9 mouse cellular contexts compared by ENCODE assay signal in the genomic region with DNA sequence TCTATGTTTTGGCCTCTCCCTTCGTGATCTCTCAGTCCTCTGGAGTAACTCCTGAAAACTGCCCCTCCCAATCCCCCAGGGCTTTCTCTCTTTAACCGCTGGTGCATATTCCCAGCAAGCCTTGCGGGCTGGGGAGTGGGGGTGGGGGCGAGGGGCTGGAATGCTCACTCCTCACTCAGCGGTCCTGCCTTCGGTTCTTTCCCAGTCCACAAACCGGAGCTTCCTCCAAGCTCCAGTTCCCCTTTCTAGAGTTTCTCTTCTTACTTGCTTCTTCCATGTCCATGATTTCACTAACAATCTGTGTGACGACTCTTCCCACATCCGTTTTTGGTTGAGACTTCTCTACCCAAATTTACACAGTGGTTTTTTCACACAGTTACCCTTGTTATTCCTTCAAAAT. TPM values are rescaled to one million over a fixed set of nuclear protein-coding genes. Genes with fewer than 3 reads are reported as not detected.
A peak's percentile ranks its signal among the peaks of the same experiment; 100 is the strongest.
DNase-seq lines count a peak whose midpoint lies in the region; ATAC-seq and TF ChIP-seq lines count a peak whose summit lies in the region.
"Had no signal": no experiment of that assay in that cellular context is flagged by ENCODE, and none has a peak within 500 bp of the region (broad histone marks: within the 10 kb centered on the region; RNA-seq: fewer than 3 reads in every experiment).

No protein-coding gene starts in this region.

- no peak for ATAC-seq in lung, embryonic 14.5 days (ENCODE audit: insufficient read depth)
- ATAC-seq in heart, embryonic 13.5 days (ENCODE audit: extremely low read depth, insufficient number of reproducible peaks, low FRiP score, low TSS enrichment): no peak
- no peak for ATAC-seq in hindbrain, embryonic 11.5 days (ENCODE audit: low FRiP score)

- no peaks in the 10 kb centered on the region for H3K36me3 ChIP-seq in lung, embryonic 14.5 days (ENCODE audit: insufficient read depth)
- H3K36me3 ChIP-seq in heart, embryonic 13.5 days: no peaks in the 10 kb centered on the region
- H3K36me3 ChIP-seq in hindbrain, embryonic 11.5 days (ENCODE audit: control insufficient read depth, insufficient read depth, low read length): no peaks in the 10 kb centered on the region
- H3K36me3 ChIP-seq: midbrain, embryonic 12.5 days had no signal

- no peaks in the 10 kb centered on the region for H3K4me1 ChIP-seq in lung, embryonic 14.5 days (ENCODE audit: insufficient read depth)
- H3K4me1 ChIP-seq in lung, adult 2 months (ENCODE audit: control insufficient read depth, insufficient read depth, low read length): peaks cover 5% of the 10 kb centered on the region; the same call in 1 of the 2 replicates
- H3K4me1 ChIP-seq in heart, embryonic 13.5 days: peaks cover 14% of the 10 kb centered on the region
- peaks cover under 1% of the 10 kb centered on the region; the same call in 1 of the 2 replicates for H3K4me1 ChIP-seq in hindbrain, embryonic 11.5 days (replicated peaks; ENCODE audit: control insufficient read depth, insufficient read depth, low read length)

- peaks cover 25% of the 10 kb centered on the region for H3K27me3 ChIP-seq in lung, embryonic 14.5 days (ENCODE audit: insufficient read depth, low read length)
- peaks cover 29% of the 10 kb centered on the region for H3K27me3 ChIP-seq in heart, embryonic 13.5 days (replicated peaks)
- H3K27me3 ChIP-seq in hindbrain, embryonic 11.5 days (ENCODE audit: control insufficient read depth, insufficient read depth, low read length): 0 out of 2 replicates have a peak, but pooled peaks cover under 1% of the 10 kb centered on the region

- no peak for DNase-seq in lung, embryonic 14.5 days
- DNase-seq in lung, adult 2 months: no peak
- peak; percentile 44 for DNase-seq in embryo, embryonic 11 days
- DNase-seq in skeletal muscle tissue, adult 2 months (ENCODE audit: low read depth, low spot score): peak; percentile 17
- DNase-seq in hindbrain, embryonic 11.5 days (ENCODE audit: low spot score): no peak
- no peak for DNase-seq in ovary, postnatal 36 days (ENCODE audit: low spot score)

- no peak overlapping the region for H3K9ac ChIP-seq in lung, embryonic 14.5 days
- peak overlapping the region; percentile 64 for H3K9ac ChIP-seq in heart, embryonic 13.5 days
- H3K9ac ChIP-seq in hindbrain, embryonic 11.5 days (ENCODE audit: low read depth, low read length): no peak overlapping the region
- H3K9ac ChIP-seq: midbrain, embryonic 12.5 days had no signal

- no peak for TF ChIP-seq POLR2A in lung, adult 2 months (IDR thresholded peaks at IDR 0.05; ENCODE audit: borderline replicate concordance, extremely low read depth, low read depth, low read length)

- 29% methylated on average over 9 of the region's 9 CpGs for WGBS in lung, embryonic 14.5 days
- WGBS in lung, adult 2 months: 17% methylated on average over 9 of the region's 9 CpGs
- WGBS in heart, embryonic 13.5 days: 17% methylated on average over 9 of the region's 9 CpGs
- 26% methylated on average over 9 of the region's 9 CpGs for WGBS in hindbrain, embryonic 11.5 days

- H3K27ac ChIP-seq in lung, embryonic 14.5 days (ENCODE audit: low read depth): no peak overlapping the region
- no peak overlapping the region for H3K27ac ChIP-seq in heart, embryonic 13.5 days (replicated peaks)
- no peak overlapping the region for H3K27ac ChIP-seq in hindbrain, embryonic 11.5 days (ENCODE audit: low read depth, low read length)
- H3K27ac ChIP-seq: midbrain, embryonic 12.5 days had no signal

- H3K4me3 ChIP-seq in lung, embryonic 14.5 days (ENCODE audit: low read depth, low read length): no peak overlapping the region
- H3K4me3 ChIP-seq in lung, adult 2 months (replicated peaks; ENCODE audit: extremely low read depth, low read depth, low read length): no peak overlapping the region
- peak overlapping the region; percentile 31; the same call in 1 of the 2 replicates for H3K4me3 ChIP-seq in heart, embryonic 13.5 days
- H3K4me3 ChIP-seq in hindbrain, embryonic 11.5 days (ENCODE audit: low read depth, low read length): no peak overlapping the region
- H3K4me3 ChIP-seq: erythroblast, embryonic 14.5 days; midbrain, embryonic 12.5 days had no signal

- TF ChIP-seq CTCF in lung, embryonic 14.5 days (IDR thresholded peaks at IDR 0.05; ENCODE audit: low read depth): no peak
- no peak for TF ChIP-seq CTCF in lung, adult 2 months (IDR thresholded peaks at IDR 0.05; ENCODE audit: insufficient read depth, low read length)

- H3K9me3 ChIP-seq in lung, embryonic 14.5 days (ENCODE audit: low read depth, low read length): no peaks in the 10 kb centered on the region
- no peaks in the 10 kb centered on the region for H3K9me3 ChIP-seq in heart, embryonic 13.5 days
- H3K9me3 ChIP-seq in hindbrain, embryonic 11.5 days (ENCODE audit: control insufficient read depth, low read length): no peaks in the 10 kb centered on the region
- H3K9me3 ChIP-seq: midbrain, embryonic 12.5 days had no signal

- H3K4me2 ChIP-seq in lung, embryonic 14.5 days: peak overlapping the region; percentile 32; the same call in 1 of the 2 replicates
- H3K4me2 ChIP-seq in heart, embryonic 13.5 days: peak overlapping the region; percentile 57
- H3K4me2 ChIP-seq in hindbrain, embryonic 11.5 days (replicated peaks; ENCODE audit: low read depth, low read length): no peak overlapping the region
- H3K4me2 ChIP-seq: midbrain, embryonic 12.5 days had no signal

RNA-seq across cellular contexts. Expression of a gene that starts 4.0 kb away (rescaled TPM):
- polyA plus RNA-seq in lung, embryonic 14.5 days (2014; fragmentation: Nextera tagmentation; extraction: Ambion mirVana): 0.21 and 1.0 TPM in 2 replicates
- polyA plus RNA-seq in lung, adult 2 months (2012; rRNA removed): 0.45 and 0.59 TPM in 2 replicates
- 4.4 and 4.6 TPM in 2 replicates for polyA plus RNA-seq in heart, embryonic 13.5 days (2015; fragmentation: Nextera tagmentation; extraction: Ambion mirVana)
- polyA plus RNA-seq in hindbrain, embryonic 11.5 days (2014; fragmentation: Nextera tagmentation; extraction: Ambion mirVana): 2.3 and 3.8 TPM in 2 replicates
- polyA plus RNA-seq: erythroblast, embryonic 14.5 days had no signal

RNA-seq across cellular contexts. Expression of a gene that starts 4.4 kb away (rescaled TPM):
- 15.6 and 16.1 TPM in 2 replicates for polyA plus RNA-seq in lung, embryonic 14.5 days (2014; fragmentation: Nextera tagmentation; extraction: Ambion mirVana)
- polyA plus RNA-seq in lung, adult 2 months (2012; rRNA removed): 42.8 and 55.4 TPM in 2 replicates
- polyA plus RNA-seq in heart, embryonic 13.5 days (2015; fragmentation: Nextera tagmentation; extraction: Ambion mirVana): 16.6 and 17.9 TPM in 2 replicates
- polyA plus RNA-seq in hindbrain, embryonic 11.5 days (2014; fragmentation: Nextera tagmentation; extraction: Ambion mirVana): 36.5 and 60.0 TPM in 2 replicates

Comparison
In these comparisons a context has a peak if more than half of its experiments do, and no peak if none do; other contexts are left out.
1. DNase-seq: peak in embryo, embryonic 11 days (single experiment) and skeletal muscle tissue, adult 2 months (single experiment); none in lung, embryonic 14.5 days (single experiment), lung, adult 2 months (single experiment), hindbrain, embryonic 11.5 days (single experiment) and ovary, postnatal 36 days (single experiment).